Mouse (Mus musculus): ENCODE results near the gene Prtn3. TPM values are rescaled to one million over a fixed set of nuclear protein-coding genes. Genes with fewer than 3 reads are reported as not detected.
"Not testable (repeated sequence)": the region's sequence is repeated elsewhere in the genome, so short reads cannot be mapped to it uniquely, and the experiment has no call there.

Prtn3 gene
- polyA plus RNA-seq, 1 experiment: 259 TPM

GRCm38 (mm10) chr10:79886054-79886453 lies 11.8 kb downstream of the Prtn3 start, which contains the start of gene Elane:
TSS of gene Elane (plus strand) at chr10:79886247.
- peak within 1 kb of the TSS; percentile 12 for H3K4me3 ChIP-seq (replicated peaks; ENCODE audit: control insufficient read depth, low read depth, low read length)
- 21% methylated on average over 6 of the region's 6 CpGs for WGBS
- H3K4me1 ChIP-seq (ENCODE audit: control insufficient read depth, insufficient read depth, low read length): peaks cover 6% of the 10 kb centered on the region; the same call in 1 of the 2 replicates
- TF ChIP-seq POLR2A (IDR thresholded peaks at IDR 0.05; ENCODE audit: borderline replicate concordance, control insufficient read depth, low read depth, low read length): no peak
- no peak for TF ChIP-seq CTCF (IDR thresholded peaks at IDR 0.05; ENCODE audit: control insufficient read depth, insufficient read depth, low read length)
- H3K27ac ChIP-seq (ENCODE audit: control insufficient read depth, insufficient read depth, low read depth, low read length, poor library complexity): peak within 1 kb of the TSS; percentile 21; the same call in 1 of the 2 replicates

GRCm38 (mm10) chr10:79886611-79887010 lies 12.3 kb downstream of the Prtn3 start:
- H3K4me1 ChIP-seq (ENCODE audit: control insufficient read depth, insufficient read depth, low read length): peaks cover 6% of the 10 kb centered on the region; the same call in 1 of the 2 replicates
- WGBS: 55% methylated on average over 8 of the region's 8 CpGs
- TF ChIP-seq CTCF (IDR thresholded peaks at IDR 0.05; ENCODE audit: control insufficient read depth, insufficient read depth, low read length): no peak
- no peak for TF ChIP-seq POLR2A (IDR thresholded peaks at IDR 0.05; ENCODE audit: borderline replicate concordance, control insufficient read depth, low read depth, low read length)
- no peak overlapping the region for H3K27ac ChIP-seq (ENCODE audit: control insufficient read depth, insufficient read depth, low read depth, low read length, poor library complexity)
- H3K4me3 ChIP-seq (replicated peaks; ENCODE audit: control insufficient read depth, low read depth, low read length): peak overlapping the region; percentile 12

- H3K4me1 ChIP-seq (ENCODE audit: control insufficient read depth, insufficient read depth, low read length): peaks cover 4% of the 10 kb centered on the region; the same call in 1 of the 2 replicates
- 7% methylated on average over 2 of the region's 2 CpGs for WGBS
- no peak overlapping the region for H3K27ac ChIP-seq (ENCODE audit: control insufficient read depth, insufficient read depth, low read depth, low read length, poor library complexity)
- H3K4me3 ChIP-seq (replicated peaks; ENCODE audit: control insufficient read depth, low read depth, low read length): no peak overlapping the region
- TF ChIP-seq CTCF (IDR thresholded peaks at IDR 0.05; ENCODE audit: control insufficient read depth, insufficient read depth, low read length) (no peak), POLR2A (IDR thresholded peaks at IDR 0.05; ENCODE audit: borderline replicate concordance, control insufficient read depth, low read depth, low read length) (no peak)
These were observed 15.1 kb downstream of the Prtn3 start for GRCm38 (mm10) chr10:79889386-79889785.

GRCm38 (mm10) chr10:79890670-79891069 lies 16.4 kb downstream of the Prtn3 start, which contains the start of gene Cfd:
TSS of gene Cfd (plus strand) at chr10:79890853.
- H3K4me1 ChIP-seq (ENCODE audit: control insufficient read depth, insufficient read depth, low read length): peaks cover 1% of the 10 kb centered on the region; the same call in 1 of the 2 replicates
- no peak within 1 kb of the TSS for H3K27ac ChIP-seq (ENCODE audit: control insufficient read depth, insufficient read depth, low read depth, low read length, poor library complexity)
- H3K4me3 ChIP-seq (replicated peaks; ENCODE audit: control insufficient read depth, low read depth, low read length): no peak within 1 kb of the TSS
- TF ChIP-seq CTCF (IDR thresholded peaks at IDR 0.05; ENCODE audit: control insufficient read depth, insufficient read depth, low read length) (no peak), POLR2A (IDR thresholded peaks at IDR 0.05; ENCODE audit: borderline replicate concordance, control insufficient read depth, low read depth, low read length) (no peak)
- WGBS: 66% methylated on average over 5 of the region's 5 CpGs

DNA sequence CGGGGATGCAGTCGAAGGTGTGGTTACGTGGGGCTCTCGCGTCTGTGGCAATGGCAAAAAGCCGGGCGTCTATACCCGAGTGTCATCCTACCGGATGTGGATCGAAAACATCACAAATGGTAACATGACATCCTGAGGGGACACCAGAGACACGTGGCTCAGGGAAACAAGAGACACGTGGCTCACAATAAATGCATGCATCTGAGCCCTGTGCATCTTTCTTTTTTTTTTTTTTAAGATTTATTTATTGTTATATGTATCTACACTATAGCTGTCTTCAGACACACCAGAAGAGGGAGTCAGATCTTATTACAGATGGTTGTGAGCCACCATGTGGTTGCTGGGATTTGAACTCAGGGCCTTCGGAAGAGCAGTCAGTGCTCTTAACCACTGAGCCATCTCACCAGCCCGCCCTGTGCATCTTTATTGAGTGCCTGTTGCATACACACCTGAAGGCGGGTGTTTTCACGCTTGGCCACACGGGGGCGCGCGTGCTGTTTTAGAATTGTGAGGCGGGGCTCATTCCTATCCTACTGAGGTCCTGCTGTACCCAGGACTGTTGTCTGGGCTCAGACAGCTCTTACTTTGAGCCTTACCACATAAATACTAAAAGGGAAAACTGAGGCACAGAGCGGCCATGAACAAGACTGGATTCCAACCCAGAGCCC lies 18.3 kb downstream of the Prtn3 start:
- WGBS: 44% methylated on average over 22 of the region's 22 CpGs
- TF ChIP-seq CTCF (IDR thresholded peaks at IDR 0.05; ENCODE audit: control insufficient read depth, insufficient read depth, low read length): peak; percentile 88
- H3K4me1 ChIP-seq (ENCODE audit: control insufficient read depth, insufficient read depth, low read length): not testable (repeated sequence)

DNA sequence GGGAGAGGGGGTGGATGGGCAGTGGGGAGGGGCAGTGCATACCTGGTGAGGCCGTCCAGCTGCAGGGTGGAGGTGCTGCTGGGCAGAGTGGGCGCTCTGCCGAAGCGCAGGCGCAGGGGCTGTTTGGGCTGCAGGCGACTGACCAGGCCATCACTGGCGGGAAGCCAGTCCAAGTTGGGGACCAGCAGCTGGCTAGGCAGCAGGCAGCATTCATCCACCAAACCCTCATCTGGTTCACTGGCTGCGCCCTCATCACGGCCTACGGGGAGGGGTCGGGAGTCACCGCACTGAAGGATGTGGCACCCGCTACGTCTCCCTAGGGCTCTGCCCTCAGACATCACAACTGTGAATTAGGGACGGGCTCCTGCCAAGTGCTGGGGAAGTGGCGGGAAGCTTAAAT lies 22.0 kb downstream of the Prtn3 start:
- WGBS: 92% methylated on average over 16 of the region's 16 CpGs

More for the DNA sequence above, 18.3 kb downstream of the Prtn3 start:
- H3K27ac ChIP-seq (ENCODE audit: control insufficient read depth, insufficient read depth, low read depth, low read length, poor library complexity); H3K4me3 ChIP-seq (replicated peaks; ENCODE audit: control insufficient read depth, low read depth, low read length): not testable (repeated sequence)

GRCm38 (mm10) chr10:79896814-79897213 lies 22.5 kb downstream of the Prtn3 start:
- WGBS: 70% methylated on average over 13 of the region's 13 CpGs
- TF ChIP-seq POLR2A (IDR thresholded peaks at IDR 0.05; ENCODE audit: borderline replicate concordance, control insufficient read depth, low read depth, low read length) (no peak), CTCF (IDR thresholded peaks at IDR 0.05; ENCODE audit: control insufficient read depth, insufficient read depth, low read length) (no peak)
- H3K4me1 ChIP-seq (ENCODE audit: control insufficient read depth, insufficient read depth, low read length): no peaks in the 10 kb centered on the region
- no peak overlapping the region for H3K27ac ChIP-seq (ENCODE audit: control insufficient read depth, insufficient read depth, low read depth, low read length, poor library complexity)
- H3K4me3 ChIP-seq (replicated peaks; ENCODE audit: control insufficient read depth, low read depth, low read length): no peak overlapping the region

More for the DNA sequence above, 22.0 kb downstream of the Prtn3 start:
- Histone ChIP-seq H3K4me3 (replicated peaks; ENCODE audit: control insufficient read depth, low read depth, low read length) (no peak overlapping the region), H3K27ac (ENCODE audit: control insufficient read depth, insufficient read depth, low read depth, low read length, poor library complexity) (no peak overlapping the region), H3K4me1 (ENCODE audit: control insufficient read depth, insufficient read depth, low read length) (no peaks in the 10 kb centered on the region)
- TF ChIP-seq POLR2A (IDR thresholded peaks at IDR 0.05; ENCODE audit: borderline replicate concordance, control insufficient read depth, low read depth, low read length) (no peak), CTCF (IDR thresholded peaks at IDR 0.05; ENCODE audit: control insufficient read depth, insufficient read depth, low read length) (no peak)

DNA sequence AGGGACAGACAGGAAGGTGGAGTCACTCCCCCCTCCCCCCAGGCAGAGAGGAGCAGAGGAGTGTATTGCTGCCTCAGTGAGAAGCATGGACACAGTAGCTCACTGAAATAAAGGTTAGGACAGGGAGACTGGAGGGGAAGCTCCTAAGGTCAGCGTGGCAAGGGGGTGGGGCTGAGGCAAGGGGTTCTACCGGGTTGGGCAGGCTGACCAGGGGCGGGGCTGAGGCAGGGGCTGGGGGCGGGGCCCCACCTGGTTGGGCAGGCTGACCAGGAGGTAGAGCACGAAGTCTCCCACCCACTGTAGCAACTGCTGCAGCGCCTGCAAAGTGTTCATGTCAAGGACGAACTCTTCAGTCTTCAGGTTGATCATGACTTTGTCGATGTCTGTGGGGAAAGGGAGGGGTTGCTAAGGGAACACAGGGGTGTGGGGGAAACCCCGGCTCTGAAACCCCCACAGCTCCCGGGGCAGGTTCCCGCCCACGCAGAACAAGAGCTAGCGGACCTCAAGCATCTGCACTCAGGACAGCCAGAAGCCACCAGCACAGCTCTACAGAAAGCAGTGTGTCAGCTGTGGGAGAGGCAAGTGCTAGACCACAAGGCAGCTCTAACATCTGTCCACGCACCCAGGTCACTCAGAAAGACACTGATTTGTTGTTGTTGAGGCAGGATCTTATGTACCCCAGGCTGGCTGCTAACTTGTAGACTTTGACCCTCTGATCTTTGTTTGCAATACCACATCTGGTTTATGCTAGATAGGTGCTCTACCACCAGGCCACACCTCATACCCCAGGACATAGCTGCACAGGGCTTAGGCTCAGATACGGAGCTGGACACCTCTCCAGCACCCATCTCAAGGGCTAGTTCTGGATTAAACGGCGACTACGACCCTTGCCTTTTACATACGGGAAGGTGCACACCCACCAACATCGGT lies 23.3 kb downstream of the Prtn3 start:
- TF ChIP-seq CTCF (IDR thresholded peaks at IDR 0.05; ENCODE audit: control insufficient read depth, insufficient read depth, low read length) (no peak), POLR2A (IDR thresholded peaks at IDR 0.05; ENCODE audit: borderline replicate concordance, control insufficient read depth, low read depth, low read length) (no peak)
- WGBS: 73% methylated on average over 20 of the region's 20 CpGs
- Histone ChIP-seq H3K4me1 (ENCODE audit: control insufficient read depth, insufficient read depth, low read length) (no peaks in the 10 kb centered on the region), H3K4me3 (replicated peaks; ENCODE audit: control insufficient read depth, low read depth, low read length) (no peak overlapping the region), H3K27ac (ENCODE audit: control insufficient read depth, insufficient read depth, low read depth, low read length, poor library complexity) (no peak overlapping the region)

Data from bone marrow, adult 2 months (tissue).